Comparison of ENCODE assay signal across 31 mouse cellular contexts in the genomic region with DNA sequence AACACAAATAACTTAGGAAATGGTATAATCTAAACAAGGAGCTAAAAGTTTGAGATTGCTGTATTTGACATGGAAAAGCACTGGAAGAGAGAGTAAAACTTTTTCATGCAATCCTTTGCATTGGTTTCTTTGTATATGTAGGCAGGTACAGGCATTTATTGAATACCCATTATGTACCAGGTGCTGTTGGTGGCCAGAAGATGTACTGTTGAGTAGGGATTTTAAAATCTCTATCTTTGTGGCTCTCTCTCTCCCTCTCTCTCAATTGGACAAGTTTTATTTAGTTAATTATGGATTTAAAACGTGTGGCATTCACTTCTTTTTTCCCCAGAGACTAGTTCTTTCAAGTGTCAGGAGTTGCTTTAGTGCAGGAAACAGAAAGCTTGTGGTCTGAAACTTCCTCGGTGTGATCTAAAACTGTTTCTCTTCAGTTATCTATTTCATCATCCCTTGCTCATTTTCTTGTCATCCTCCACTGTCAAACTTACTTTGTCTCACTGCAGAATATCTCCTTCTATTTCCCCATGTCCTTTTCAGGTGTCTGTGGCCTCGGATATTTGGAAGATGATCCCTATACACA. TPM values are rescaled to one million over a fixed set of nuclear protein-coding genes. Genes with fewer than 3 reads are reported as not detected.
A peak's percentile ranks its signal among the peaks of the same experiment; 100 is the strongest.
DNase-seq lines count a peak whose midpoint lies in the region; TF ChIP-seq lines count a peak whose summit lies in the region.
"Had no signal": no experiment of that assay in that cellular context is flagged by ENCODE, and none has a peak within 500 bp of the region (broad histone marks: within the 10 kb centered on the region; RNA-seq: fewer than 3 reads in every experiment).

No protein-coding gene starts in this region.

- H3K27ac ChIP-seq in thymus, adult 2 months (ENCODE audit: control insufficient read depth, insufficient read depth, low read length), result peak overlapping the region; percentile 96
- peak overlapping the region; percentile 13; the same call in 1 of the 2 replicates for H3K27ac ChIP-seq in macrophage
- H3K27ac ChIP-seq: embryonic facial prominence, embryonic 15.5 days; hindbrain, embryonic 14.5 days; kidney, embryonic 15.5 days; limb, embryonic 12.5 days; liver, embryonic 14.5 days; midbrain, embryonic 10.5 days; neural tube, embryonic 13.5 days had no signal

- no peak for TF ChIP-seq POLR2A in thymus, adult 2 months (IDR thresholded peaks at IDR 0.05; ENCODE audit: control insufficient read depth, extremely low read depth, insufficient read depth, low read length, poor library complexity)

- WGBS in thymus, adult 2 months, result 6% methylated on average over 3 of the region's 3 CpGs
- 0% methylated on average over 3 of the region's 3 CpGs for WGBS in macrophage (ENCODE audit: missing documents)

- no peak for DNase-seq in thymus, adult 2 months
- no peak for DNase-seq in thymus, postnatal 25 days
- peak; percentile 50 for DNase-seq in T-cell, adult 2 months (ENCODE audit: low spot score)
- DNase-seq in left cerebral cortex, postnatal 25 days (ENCODE audit: low spot score in 2 of 2), result no peak
- DNase-seq in gastrocnemius, postnatal 4 days (ENCODE audit: low spot score in 2 of 2), result no peak
- DNase-seq in heart, adult 8-10 months (ENCODE audit: low spot score), result no peak
- DNase-seq: adrenal gland, postnatal 25 days; cerebellum, adult 11-12 months; cerebellum, postnatal 14 days; right cerebral cortex, adult 18-20 months had no signal

- H3K27me3 ChIP-seq in thymus, adult 2 months (ENCODE audit: control insufficient read depth, insufficient read depth, low read length), result no peaks in the 10 kb centered on the region
- H3K27me3 ChIP-seq: embryonic facial prominence, embryonic 15.5 days; kidney, embryonic 15.5 days; limb, embryonic 12.5 days; neural tube, embryonic 13.5 days had no signal

- peaks cover 4% of the 10 kb centered on the region; the same call in 1 of the 2 replicates for H3K36me3 ChIP-seq in thymus, adult 2 months (ENCODE audit: control insufficient read depth, insufficient read depth, low read length)
- H3K36me3 ChIP-seq in macrophage (ENCODE audit: inconsistent target), result no peaks in the 10 kb centered on the region
- H3K36me3 ChIP-seq: embryonic facial prominence, embryonic 15.5 days; kidney, embryonic 15.5 days; limb, embryonic 12.5 days; midbrain, embryonic 10.5 days; neural tube, embryonic 13.5 days had no signal

- no peak overlapping the region for H3K4me3 ChIP-seq in thymus, adult 2 months (ENCODE audit: control insufficient read depth, insufficient read depth, low read length)
- no peak overlapping the region for H3K4me3 ChIP-seq in macrophage (ENCODE audit: inconsistent target)
- H3K4me3 ChIP-seq: embryonic facial prominence, embryonic 15.5 days; kidney, embryonic 15.5 days; limb, embryonic 12.5 days; midbrain, embryonic 10.5 days; neural tube, embryonic 13.5 days had no signal

- H3K79me2 ChIP-seq in macrophage (ENCODE audit: inconsistent target), result peaks cover 30% of the 10 kb centered on the region; the same call in 1 of the 2 replicates

- H3K4me1 ChIP-seq in thymus, adult 2 months (replicated peaks; ENCODE audit: control insufficient read depth, insufficient read depth, low read length), result peaks cover 4% of the 10 kb centered on the region
- H3K4me1 ChIP-seq: embryonic facial prominence, embryonic 15.5 days; kidney, embryonic 15.5 days; limb, embryonic 12.5 days; midbrain, embryonic 10.5 days; neural tube, embryonic 13.5 days had no signal

- TF ChIP-seq CTCF in thymus, adult 2 months (IDR thresholded peaks at IDR 0.05; ENCODE audit: borderline replicate concordance, control insufficient read depth, extremely low read depth, insufficient read depth, low read length, poor library complexity), result no peak

- intact Hi-C loops in left cerebral cortex, postnatal 25 days (cut with DNase I), result no loop called here

RNA-seq across cellular contexts. Expression of a gene that starts 0.5 kb away (rescaled TPM):
- 18.0 and 22.0 TPM in 2 replicates for polyA plus RNA-seq in thymus, adult 2 months (2012; rRNA removed)
- 100 to 1,000 TPM in 2 of 26 experiments, 10 to 100 TPM in 21, 1 to 10 TPM in 3; 1.2 to 161 (median 29.2) TPM for total RNA-seq in macrophage (2018; cell fraction: chromatin; rRNA removed)
- total RNA-seq in macrophage (2018; cell fraction: cytosol; rRNA removed), result 100 to 1,000 TPM in 7 of 26 experiments, 10 to 100 TPM in 15, 1 to 10 TPM in 4; 2.5 to 178 (median 41.6) TPM
- total RNA-seq in macrophage (2018; cell fraction: nucleus; rRNA removed), result 100 to 1,000 TPM in 11 of 26 experiments, 10 to 100 TPM in 13, 1 to 10 TPM in 2; 3.7 to 210 (median 74.5) TPM
- polyA plus RNA-seq in macrophage (2018), result 2.4 to 12.8 TPM (median 4.1 TPM) in 3 replicates
- not detected for total RNA-seq in left cerebral cortex, postnatal 25 days (2021)
- total RNA-seq in gastrocnemius, postnatal 4 days (2021), result under 1 TPM; 0.18 to 0.34 TPM
- under 1 TPM in 1 of 4 experiments, not detected in 3; 0.16 TPM for total RNA-seq in heart, adult 8-10 months (2022)
- total RNA-seq: gastrocnemius, adult 8-10 months; layer of hippocampus, postnatal 10 days; midbrain, postnatal 0 days had no signal
- polyA plus RNA-seq: forebrain, embryonic 11.5 days; hindbrain, embryonic 14.5 days; kidney, embryonic 15.5 days; limb, embryonic 12.5 days; midbrain, postnatal 0 days; neural tube, embryonic 13.5 days; Patski had no signal

RNA-seq across cellular contexts. Expression of a gene that starts 55.9 kb away (rescaled TPM):
- 0.10 and 0.15 TPM in 2 replicates for polyA plus RNA-seq in thymus, adult 2 months (2012; rRNA removed)
- total RNA-seq in macrophage (2018; cell fraction: chromatin; rRNA removed), result not detected
- not detected for total RNA-seq in macrophage (2018; cell fraction: cytosol; rRNA removed)
- total RNA-seq in macrophage (2018; cell fraction: nucleus; rRNA removed), result not detected
- polyA plus RNA-seq in macrophage (2018), result not detected in 3 replicates
- not detected for total RNA-seq in left cerebral cortex, postnatal 25 days (2021)
- not detected for total RNA-seq in gastrocnemius, postnatal 4 days (2021)
- not detected for total RNA-seq in heart, adult 8-10 months (2022)
- total RNA-seq: adrenal gland, postnatal 25 days; ES-E14; gastrocnemius, adult 8-10 months; heart, adult 18-20 months; heart, postnatal 36 days; layer of hippocampus, postnatal 10 days; midbrain, postnatal 0 days had no signal
- polyA plus RNA-seq: forebrain, embryonic 11.5 days; heart, embryonic 14.5 days; intestine, postnatal 0 days; kidney, embryonic 15.5 days; large intestine, adult 2 months; limb, embryonic 12.5 days; liver, embryonic 14.5 days; midbrain, embryonic 10.5 days; midbrain, postnatal 0 days; neural tube, embryonic 13.5 days; Patski; small intestine, adult 2 months; stomach, embryonic 14.5 days had no signal
